Mouse (Mus musculus) spleen, postnatal 36 days (tissue): Measurements from ENCODE around the gene Qtrt1.
A peak's percentile ranks its signal among the peaks of the same experiment; 100 is the strongest.

Experiments used
- DNase-seq, 2 experiments: peaks; one replicate each; pipeline ENCODE4 v3.0.0; 2022; ENCODE audit warnings: low spot score in 2 of 2, mixed read lengths in 1 of 2

The Qtrt1 gene

GRCm38 (mm10) chr9:21419646-21420045 lies 8.0 kb downstream of the Qtrt1 start:
- peak; percentile 18 to 22 for DNase-seq

DNA sequence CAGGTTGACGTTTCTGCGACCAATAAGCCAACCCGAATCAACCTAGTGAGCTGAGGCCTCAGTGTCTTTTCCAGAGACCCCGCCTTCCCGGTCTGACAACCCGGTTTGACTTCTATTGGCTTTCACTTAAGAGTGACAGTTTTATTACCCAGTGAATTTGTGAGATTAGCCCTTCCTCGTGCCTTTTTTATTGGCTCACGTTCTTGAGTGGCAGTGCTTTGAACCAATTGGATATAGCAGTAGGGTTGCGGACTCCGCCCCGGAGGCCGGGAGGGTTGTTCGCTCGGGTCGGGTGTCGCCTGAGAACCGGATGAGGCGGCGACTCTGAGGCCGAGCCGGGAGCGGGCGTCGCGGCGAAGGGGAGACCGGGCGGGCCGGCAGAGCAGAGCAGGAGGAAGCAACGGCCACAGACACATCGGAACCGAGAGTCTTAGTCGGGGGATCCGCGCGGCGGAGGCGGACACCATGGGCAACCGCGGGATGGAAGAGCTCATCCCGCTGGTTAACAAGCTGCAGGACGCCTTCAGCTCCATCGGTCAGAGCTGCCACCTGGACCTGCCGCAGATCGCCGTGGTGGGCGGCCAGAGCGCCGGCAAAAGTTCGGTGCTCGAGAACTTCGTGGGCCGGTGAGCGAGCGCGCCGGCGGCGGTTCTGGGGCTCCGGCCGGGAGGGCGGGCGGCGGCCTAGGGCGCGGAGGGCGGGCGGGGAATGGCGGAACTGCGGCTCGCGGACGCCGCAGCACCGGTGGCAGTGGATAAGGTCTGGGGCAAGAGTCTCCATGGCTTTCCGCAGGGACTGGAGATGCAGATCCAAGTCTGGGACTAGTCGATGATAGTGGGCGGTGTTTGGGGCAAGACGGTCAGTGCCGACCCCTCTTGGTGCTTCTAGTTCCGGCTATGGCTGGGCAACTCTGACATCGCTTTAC lies 13.3 kb downstream of the Qtrt1 start, which contains the start of gene Dnm2:
Dnm2 (plus strand) TSS at position 278 of the 925 bp plus-strand sequence.
- peak; percentile 99 for DNase-seq

DNA sequence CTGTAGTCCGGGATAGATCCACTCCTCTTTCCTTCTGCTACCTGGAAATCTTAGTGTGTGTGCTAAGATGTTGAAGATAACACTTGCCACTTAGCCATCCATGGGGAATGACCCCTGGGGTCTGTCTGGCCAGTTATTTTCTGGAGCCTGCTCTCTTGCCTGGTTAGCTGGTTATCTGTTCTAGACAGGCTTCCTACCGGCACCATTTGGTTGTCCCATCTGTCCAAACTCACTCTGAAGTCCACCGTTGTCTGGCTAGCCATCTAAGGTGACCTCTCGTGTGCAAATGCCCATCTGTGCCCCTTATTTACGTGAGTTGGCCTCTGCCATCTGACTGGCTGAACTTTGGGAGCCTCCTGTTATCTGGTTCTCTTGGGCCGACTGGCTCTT lies 13.9 kb downstream of the Qtrt1 start:
- no peak for DNase-seq

GRCm38 (mm10) chr9:21426013-21426412 lies 14.4 kb downstream of the Qtrt1 start:
- DNase-seq: peak in 1 of 2 experiments; percentile 29

DNA sequence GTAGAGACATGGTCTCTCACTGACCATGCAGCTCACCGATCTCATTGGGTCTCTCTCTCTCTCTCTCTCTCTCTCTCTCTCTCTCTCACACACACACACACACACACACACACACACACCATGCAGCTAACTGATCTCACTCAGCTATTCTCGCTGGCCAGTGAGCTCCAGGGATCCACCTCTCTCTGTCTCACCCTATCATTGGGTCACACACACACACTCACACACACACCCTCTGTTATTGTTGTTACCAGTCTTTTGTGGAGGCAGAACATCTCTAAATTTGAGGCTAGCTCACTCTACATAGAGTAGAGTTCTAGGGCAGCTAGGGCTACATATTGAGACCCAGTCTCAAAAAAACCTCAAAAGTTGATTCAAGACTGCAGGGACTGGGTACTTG lies 14.9 kb downstream of the Qtrt1 start:
- no peak for DNase-seq

GRCm38 (mm10) chr9:21427773-21428172 lies 16.1 kb downstream of the Qtrt1 start:
- no peak for DNase-seq

- DNase-seq: no peak
Observed at GRCm38 (mm10) chr9:21428178-21428577, 16.5 kb downstream of the Qtrt1 start.

DNA sequence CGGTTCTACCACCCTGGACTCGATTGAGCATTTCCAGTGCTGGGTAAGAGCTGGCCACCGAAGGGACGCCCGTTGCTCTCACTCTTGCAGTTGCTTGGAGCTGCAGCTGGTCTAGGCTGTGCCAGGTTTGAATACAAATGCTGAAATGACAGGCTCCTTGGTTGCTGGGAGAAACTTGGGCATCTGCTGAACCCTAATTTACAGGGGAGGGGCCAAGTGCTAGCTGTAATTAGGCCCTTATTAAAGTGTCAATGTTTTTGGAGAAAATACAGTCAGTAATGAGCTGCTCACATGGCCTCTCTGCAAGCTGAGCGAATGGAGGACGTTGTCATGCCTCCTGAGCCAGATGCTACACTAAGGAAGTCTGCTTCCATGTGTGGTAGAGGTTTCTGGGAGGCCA lies 19.1 kb downstream of the Qtrt1 start:
- DNase-seq: no peak

DNA sequence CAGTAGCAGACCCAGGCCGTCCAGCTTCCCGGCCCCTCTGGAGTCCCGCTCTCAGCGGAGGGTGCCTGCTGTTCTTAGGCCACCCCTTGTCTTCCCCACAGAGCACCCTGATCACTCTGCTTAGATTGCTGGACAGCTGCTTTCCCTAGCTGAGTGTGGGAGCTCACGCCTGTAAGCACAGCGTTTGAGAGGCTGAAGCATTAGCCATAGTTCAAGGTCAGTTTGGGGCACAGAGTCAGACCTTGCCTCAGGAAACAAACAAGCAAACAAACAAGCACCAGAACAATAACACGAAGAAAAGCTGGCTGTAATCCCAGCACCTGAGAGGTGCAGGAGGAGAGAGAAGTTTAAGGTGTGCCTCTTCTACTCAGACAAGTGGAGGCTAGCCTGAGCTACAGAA lies 20.4 kb downstream of the Qtrt1 start:
- DNase-seq: no peak

GRCm38 (mm10) chr9:21433766-21434165 lies 22.1 kb downstream of the Qtrt1 start:
- DNase-seq: no peak

DNA sequence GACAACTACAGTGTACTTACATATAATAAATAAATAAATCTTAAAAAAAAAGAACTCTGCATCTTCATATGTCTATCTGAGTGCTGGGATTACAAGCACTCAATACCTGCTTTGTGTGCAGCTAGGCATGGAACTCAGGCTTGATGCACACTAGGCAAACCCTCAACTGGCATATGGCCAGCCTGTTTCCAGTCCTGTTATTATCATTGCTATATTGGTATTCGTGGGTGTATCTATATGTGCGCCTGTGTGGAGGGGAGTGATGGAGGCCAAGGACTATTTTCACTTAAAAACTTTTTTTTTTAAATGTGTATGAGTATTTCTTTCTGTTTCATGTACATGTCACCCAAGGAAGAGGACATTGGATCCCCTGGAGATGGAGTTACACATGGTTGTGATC lies 22.8 kb downstream of the Qtrt1 start:
- no peak for DNase-seq

- peak; percentile 73 to 74 for DNase-seq
Observed at GRCm38 (mm10) chr9:21435777-21436635, 24.4 kb downstream of the Qtrt1 start.

- DNase-seq: no peak
Observed at GRCm38 (mm10) chr9:21437577-21437976, 25.9 kb downstream of the Qtrt1 start.

- DNase-seq: no peak
Observed at GRCm38 (mm10) chr9:21438219-21438618, 26.6 kb downstream of the Qtrt1 start.

DNA sequence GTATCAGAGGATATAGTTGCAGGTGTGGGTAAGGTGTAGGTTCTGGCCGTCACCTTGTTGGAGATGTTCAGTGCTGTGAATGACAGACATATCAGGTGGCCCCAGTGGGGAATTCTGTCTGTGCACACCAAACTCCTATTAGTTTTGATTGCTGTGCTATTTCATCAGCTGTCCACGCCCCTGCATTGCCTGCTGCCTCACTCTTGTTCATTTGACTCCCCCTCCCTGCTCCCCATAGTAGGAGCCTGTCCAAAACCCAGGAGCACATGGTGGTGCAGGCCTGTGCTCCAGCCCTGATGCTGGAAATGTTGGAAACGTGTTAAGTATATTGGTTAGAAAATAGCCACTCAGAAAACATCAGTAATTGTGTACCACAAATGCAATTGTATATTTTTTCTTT lies 27.8 kb downstream of the Qtrt1 start:
- no peak for DNase-seq

GRCm38 (mm10) chr9:21439914-21440313 lies 28.3 kb downstream of the Qtrt1 start:
- no peak for DNase-seq

GRCm38 (mm10) chr9:21440387-21440786 lies 28.8 kb downstream of the Qtrt1 start:
- no peak for DNase-seq

- no peak for DNase-seq
Observed at GRCm38 (mm10) chr9:21443853-21444252, 32.2 kb downstream of the Qtrt1 start.

DNA sequence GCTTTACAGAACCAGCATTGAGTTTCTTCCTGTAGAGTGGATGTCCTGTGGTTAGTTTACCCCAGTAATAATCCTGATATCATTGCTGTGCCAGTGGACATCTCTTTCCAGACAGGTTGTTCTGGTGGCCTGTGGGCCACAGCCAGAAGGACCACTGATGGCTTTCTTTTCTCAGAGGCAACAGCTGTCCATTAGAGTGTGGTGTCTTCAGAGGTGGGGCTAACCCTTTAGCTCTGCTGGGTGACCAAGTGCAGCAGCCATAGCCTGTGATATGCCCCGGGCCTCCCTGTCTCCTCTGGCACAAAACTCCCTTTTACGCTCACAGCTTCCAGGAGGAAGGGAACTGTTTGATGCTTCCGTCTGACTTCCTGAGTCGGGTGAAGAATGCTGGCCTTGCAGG lies 32.9 kb downstream of the Qtrt1 start:
- DNase-seq: no peak

GRCm38 (mm10) chr9:21445081-21445744 lies 33.6 kb downstream of the Qtrt1 start:
- DNase-seq: no peak

GRCm38 (mm10) chr9:21447778-21448177 lies 36.1 kb downstream of the Qtrt1 start:
- no peak for DNase-seq

DNA sequence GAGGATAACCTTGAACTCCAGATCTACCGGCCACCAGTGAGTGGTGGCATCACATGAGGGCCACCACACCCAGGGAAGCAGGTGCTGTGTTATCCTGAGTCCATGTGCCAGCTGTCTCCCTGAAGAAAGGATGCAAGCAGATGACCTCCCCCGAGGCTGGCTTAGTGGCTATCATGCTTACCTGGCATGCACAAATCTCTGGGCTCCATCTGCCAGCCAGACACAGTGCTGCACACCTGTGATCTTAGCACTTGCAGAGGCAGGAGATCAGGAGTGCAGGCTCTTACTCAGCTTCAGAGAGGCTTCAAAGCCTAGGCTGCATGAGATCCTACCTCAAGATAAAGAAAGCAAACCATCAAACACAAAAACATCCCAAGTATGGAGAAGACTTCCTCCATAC lies 38.1 kb downstream of the Qtrt1 start:
- DNase-seq: no peak
